Mouse (Mus musculus): ENCODE results near the gene Dpm3.

- peak; percentile 81 for TF ChIP-seq CTCF (IDR thresholded peaks at IDR 0.05; ENCODE audit: extremely low read depth, insufficient read depth, low read length)
- no peak for TF ChIP-seq POLR2A (IDR thresholded peaks at IDR 0.05; ENCODE audit: extremely low read depth, insufficient read depth, low read length)
Measured at GRCm38 (mm10) chr3:89228180-89228549, 31.0 kb upstream of the Dpm3 start.
